Mouse (Mus musculus) kidney, adult 2 months (tissue): ENCODE results near the gene Man2b2.

Experiments
- CTCF ChIP-seq: fragments of 200-500 bp; conservative IDR thresholded peaks from 2 replicates; pipeline ENCODE4 v1.5.1; 2011; ENCODE audit warnings: low read depth, mild to moderate bottlenecking, control low read depth, low read length, moderate library complexity, mixed read lengths; ENCODE audit not compliant: insufficient read depth, insufficient read length
- POLR2A ChIP-seq: fragments of 200-500 bp; IDR thresholded peaks from one replicate; pipeline ENCODE4 v1.6.1; 2011; ENCODE audit warnings: low read depth, low read length, control low read depth

DNA sequence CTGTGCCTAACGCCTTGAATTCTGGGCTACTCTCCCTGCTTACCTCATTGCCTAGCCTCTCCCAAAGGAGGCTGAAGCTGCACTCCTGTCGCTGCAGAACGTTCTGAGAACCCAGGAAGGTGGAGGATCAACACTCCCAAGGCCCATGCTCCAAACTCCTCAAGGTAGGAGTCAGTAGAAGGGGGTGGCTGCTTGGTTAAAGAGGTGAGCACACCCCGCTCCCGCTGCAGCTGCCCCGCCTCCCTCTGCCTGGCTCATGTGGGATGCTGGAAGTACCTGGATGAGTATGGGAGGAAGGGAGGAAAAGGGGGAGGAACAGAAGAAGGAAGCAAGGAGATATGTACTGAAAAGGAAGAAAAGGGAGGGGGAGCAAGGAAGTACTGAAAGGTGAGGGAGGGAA is 37.1 kb upstream of the Man2b2 start:
- no peak for TF ChIP-seq CTCF
- no peak for TF ChIP-seq POLR2A
